Mouse (Mus musculus) thymus, adult 2 months (tissue): ENCODE measurements at regions not wholly inside any gene's neighbourhood (a gene's known extent, or its start where the extent isn't known, plus 50 kb on each side); places are given as distances from the start of the nearest gene placed in this dataset.

Source experiments
- CTCF ChIP-seq: fragments of 200-500 bp; IDR thresholded peaks from 2 replicates; pipeline ENCODE4 v1.5.1; 2012; ENCODE audit warnings: mild to moderate bottlenecking, control low read depth, low read length, moderate library complexity, borderline replicate concordance; ENCODE audit not compliant: control insufficient read depth, poor library complexity, insufficient read depth; ENCODE audit errors: extremely low read depth
- POLR2A ChIP-seq: fragments of 200-500 bp; IDR thresholded peaks from 2 replicates; pipeline ENCODE4 v1.6.1; 2012; ENCODE audit warnings: mild to moderate bottlenecking, low read length, control low read depth, moderate library complexity; ENCODE audit not compliant: control insufficient read depth, poor library complexity, insufficient read depth; ENCODE audit errors: extremely low read depth

DNA sequence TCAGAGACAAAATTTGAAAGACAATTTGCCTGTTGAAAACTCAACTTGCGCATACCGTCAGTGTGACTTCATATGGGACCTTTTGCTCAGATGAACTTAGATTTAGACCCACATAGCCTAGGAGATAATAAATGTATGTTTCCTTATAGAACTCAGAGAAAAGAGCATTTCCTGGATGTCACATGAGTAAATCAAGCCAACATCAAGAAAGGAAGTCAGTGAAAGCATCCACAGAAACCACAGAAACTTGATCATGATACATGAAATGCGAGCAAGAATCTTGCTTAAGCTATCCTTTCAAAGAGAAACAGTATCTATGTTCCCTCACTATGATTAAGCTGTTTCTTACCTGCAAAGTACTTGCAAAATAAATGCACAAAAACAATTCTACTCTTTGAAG is 104.1 kb upstream of the Klf6 start:
- TF ChIP-seq POLR2A (no peak), CTCF (no peak)
